Mouse (Mus musculus): ENCODE measurements around the gene Vamp2. TPM values are rescaled to one million over a fixed set of nuclear protein-coding genes. Genes with fewer than 3 reads are reported as not detected.
A peak's percentile ranks its signal among the peaks of the same experiment; 100 is the strongest.

Vamp2 gene
- total and polyA plus RNA-seq, 3 experiments: 5.8 to 104 (median 31.8) TPM

GRCm38 (mm10) chr11:69107676-69108075 lies 19.4 kb downstream of the Vamp2 start:
- peaks cover 74% of the 10 kb centered on the region for H3K36me3 ChIP-seq (replicated peaks)
- H3K4me3 ChIP-seq (ENCODE audit: low read depth, low read length): no peak overlapping the region
- H3K4me1 ChIP-seq (ENCODE audit: insufficient read depth, low read depth, low read length): peaks cover 36% of the 10 kb centered on the region
- peaks cover 11% of the 10 kb centered on the region for H3K27me3 ChIP-seq (ENCODE audit: insufficient read depth, low read length)
- no peaks in the 10 kb centered on the region for H3K9me3 ChIP-seq (replicated peaks)
- no peak for ATAC-seq (ENCODE audit: extremely low read depth, insufficient number of reproducible peaks, low FRiP score, poor library complexity, severe bottlenecking)
- no peak for DNase-seq (ENCODE audit: low spot score)
- TF ChIP-seq TAL1 (conservative IDR thresholded peaks at IDR 0.05; ENCODE audit: low read depth, low read length) (no peak), POLR2AphosphoS5 (IDR thresholded peaks at IDR 0.05; ENCODE audit: insufficient replicate concordance, low read depth, low read length) (no peak), GATA2 (IDR thresholded peaks at IDR 0.05; ENCODE audit: borderline replicate concordance, low read depth, low read length) (no peak), GATA1 (IDR thresholded peaks at IDR 0.05; ENCODE audit: borderline replicate concordance, low read length) (no peak), CTCF (IDR thresholded peaks at IDR 0.05; ENCODE audit: low read depth, low read length) (no peak)

DNA sequence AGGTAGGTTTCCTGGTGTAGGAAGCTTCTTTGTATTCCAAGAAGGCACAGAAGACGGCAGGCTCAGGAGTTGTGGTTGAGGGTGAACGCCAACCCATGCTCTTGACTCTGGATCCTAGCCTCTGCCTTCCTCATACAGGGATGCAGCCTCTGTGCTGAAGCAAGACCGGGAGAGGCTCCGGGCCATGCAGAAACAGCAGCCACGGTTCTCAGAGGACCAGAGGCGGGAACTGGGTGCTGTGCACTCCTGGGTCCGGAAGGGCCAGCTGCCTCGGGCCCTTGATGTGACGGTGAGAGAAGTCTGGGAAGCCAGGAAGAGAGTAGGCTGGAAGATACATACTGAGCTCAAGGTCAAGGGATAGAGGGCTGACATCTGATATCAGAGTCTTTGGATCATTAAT lies 19.9 kb downstream of the Vamp2 start:
- no peaks in the 10 kb centered on the region for H3K9me3 ChIP-seq (replicated peaks)
- peaks cover 36% of the 10 kb centered on the region for H3K4me1 ChIP-seq (ENCODE audit: insufficient read depth, low read depth, low read length)
- no peak for TF ChIP-seq GATA2 (IDR thresholded peaks at IDR 0.05; ENCODE audit: borderline replicate concordance, low read depth, low read length)
- no peak for TF ChIP-seq POLR2AphosphoS5 (IDR thresholded peaks at IDR 0.05; ENCODE audit: insufficient replicate concordance, low read depth, low read length)
- TF ChIP-seq TAL1 (conservative IDR thresholded peaks at IDR 0.05; ENCODE audit: low read depth, low read length): no peak
- TF ChIP-seq CTCF (IDR thresholded peaks at IDR 0.05; ENCODE audit: low read depth, low read length): no peak
- TF ChIP-seq GATA1 (IDR thresholded peaks at IDR 0.05; ENCODE audit: borderline replicate concordance, low read length): no peak
- peaks cover 15% of the 10 kb centered on the region for H3K27me3 ChIP-seq (ENCODE audit: insufficient read depth, low read length)
- ATAC-seq (ENCODE audit: extremely low read depth, insufficient number of reproducible peaks, low FRiP score, poor library complexity, severe bottlenecking): no peak
- no peak for DNase-seq (ENCODE audit: low spot score)
- no peak overlapping the region for H3K4me3 ChIP-seq (ENCODE audit: low read depth, low read length)
- H3K36me3 ChIP-seq (replicated peaks): peaks cover 68% of the 10 kb centered on the region

- H3K36me3 ChIP-seq (replicated peaks): peaks cover 58% of the 10 kb centered on the region
- no peak for ATAC-seq (ENCODE audit: extremely low read depth, insufficient number of reproducible peaks, low FRiP score, poor library complexity, severe bottlenecking)
These were observed 21.0 kb downstream of the Vamp2 start for GRCm38 (mm10) chr11:69109032-69109900.

DNA sequence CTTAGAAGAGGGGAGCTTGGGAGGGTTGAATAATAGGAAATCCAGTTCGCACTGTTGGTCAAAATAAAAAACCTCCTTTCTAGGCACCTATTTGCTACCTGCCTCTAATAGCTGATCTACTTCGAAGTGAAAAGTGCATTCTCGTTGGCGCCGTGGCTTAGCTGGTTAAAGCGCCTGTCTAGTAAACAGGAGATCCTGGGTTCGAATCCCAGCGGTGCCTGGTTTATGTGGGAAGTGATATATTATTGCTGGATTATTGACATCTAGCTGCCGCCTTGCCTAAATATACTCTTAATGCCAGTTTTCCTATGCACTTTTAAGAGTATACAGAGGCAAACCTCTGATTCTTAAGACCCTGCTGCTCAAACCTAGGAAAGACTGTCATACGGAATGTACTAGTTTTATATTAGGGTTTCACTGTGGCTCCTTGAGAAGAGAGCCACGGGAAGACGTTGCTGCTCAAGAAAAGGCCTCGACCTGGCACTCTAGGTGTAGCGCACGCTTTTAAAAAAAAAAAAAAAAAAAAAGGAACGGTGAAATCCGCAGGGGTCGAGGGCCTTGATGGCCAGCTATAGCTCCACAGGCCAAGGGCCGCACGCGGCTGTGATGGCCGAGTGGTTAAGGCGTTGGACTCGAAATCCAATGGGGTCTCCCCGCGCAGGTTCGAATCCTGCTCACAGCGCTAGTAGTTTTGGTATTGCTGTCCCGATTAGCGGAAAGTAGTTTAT lies 22.2 kb downstream of the Vamp2 start:
- ATAC-seq (ENCODE audit: extremely low read depth, insufficient number of reproducible peaks, low FRiP score, poor library complexity, severe bottlenecking) (no peak), DNase-seq (ENCODE audit: low spot score) (no peak)
- Histone ChIP-seq H3K27me3 (ENCODE audit: insufficient read depth, low read length) (peaks cover 18% of the 10 kb centered on the region), H3K36me3 (replicated peaks) (peaks cover 46% of the 10 kb centered on the region), H3K4me1 (ENCODE audit: insufficient read depth, low read depth, low read length) (peaks cover 34% of the 10 kb centered on the region), H3K4me3 (ENCODE audit: low read depth, low read length) (peak overlapping the region; percentile 52; the same call in 1 of the 2 replicates), H3K9me3 (replicated peaks) (no peaks in the 10 kb centered on the region)
- TF ChIP-seq TAL1 (conservative IDR thresholded peaks at IDR 0.05; ENCODE audit: low read depth, low read length): no peak
- no peak for TF ChIP-seq CTCF (IDR thresholded peaks at IDR 0.05; ENCODE audit: low read depth, low read length)
- no peak for TF ChIP-seq GATA1 (IDR thresholded peaks at IDR 0.05; ENCODE audit: borderline replicate concordance, low read length)
- TF ChIP-seq GATA2 (IDR thresholded peaks at IDR 0.05; ENCODE audit: borderline replicate concordance, low read depth, low read length): no peak
- no peak for TF ChIP-seq POLR2AphosphoS5 (IDR thresholded peaks at IDR 0.05; ENCODE audit: insufficient replicate concordance, low read depth, low read length)

More at GRCm38 (mm10) chr11:69109032-69109900, 21.0 kb downstream of the Vamp2 start:
- Histone ChIP-seq H3K4me1 (ENCODE audit: insufficient read depth, low read depth, low read length) (peaks cover 37% of the 10 kb centered on the region), H3K4me3 (ENCODE audit: low read depth, low read length) (peak overlapping the region; percentile 11; the same call in 1 of the 2 replicates), H3K9me3 (replicated peaks) (no peaks in the 10 kb centered on the region), H3K27me3 (ENCODE audit: insufficient read depth, low read length) (peaks cover 15% of the 10 kb centered on the region)
- no peak for DNase-seq (ENCODE audit: low spot score)
- no peak for TF ChIP-seq GATA1 (IDR thresholded peaks at IDR 0.05; ENCODE audit: borderline replicate concordance, low read length)
- no peak; the same call in 1 of the 2 replicates for TF ChIP-seq POLR2AphosphoS5 (IDR thresholded peaks at IDR 0.05; ENCODE audit: insufficient replicate concordance, low read depth, low read length)
- no peak for TF ChIP-seq TAL1 (conservative IDR thresholded peaks at IDR 0.05; ENCODE audit: low read depth, low read length)
- no peak for TF ChIP-seq GATA2 (IDR thresholded peaks at IDR 0.05; ENCODE audit: borderline replicate concordance, low read depth, low read length)
- no peak for TF ChIP-seq CTCF (IDR thresholded peaks at IDR 0.05; ENCODE audit: low read depth, low read length)

DNA sequence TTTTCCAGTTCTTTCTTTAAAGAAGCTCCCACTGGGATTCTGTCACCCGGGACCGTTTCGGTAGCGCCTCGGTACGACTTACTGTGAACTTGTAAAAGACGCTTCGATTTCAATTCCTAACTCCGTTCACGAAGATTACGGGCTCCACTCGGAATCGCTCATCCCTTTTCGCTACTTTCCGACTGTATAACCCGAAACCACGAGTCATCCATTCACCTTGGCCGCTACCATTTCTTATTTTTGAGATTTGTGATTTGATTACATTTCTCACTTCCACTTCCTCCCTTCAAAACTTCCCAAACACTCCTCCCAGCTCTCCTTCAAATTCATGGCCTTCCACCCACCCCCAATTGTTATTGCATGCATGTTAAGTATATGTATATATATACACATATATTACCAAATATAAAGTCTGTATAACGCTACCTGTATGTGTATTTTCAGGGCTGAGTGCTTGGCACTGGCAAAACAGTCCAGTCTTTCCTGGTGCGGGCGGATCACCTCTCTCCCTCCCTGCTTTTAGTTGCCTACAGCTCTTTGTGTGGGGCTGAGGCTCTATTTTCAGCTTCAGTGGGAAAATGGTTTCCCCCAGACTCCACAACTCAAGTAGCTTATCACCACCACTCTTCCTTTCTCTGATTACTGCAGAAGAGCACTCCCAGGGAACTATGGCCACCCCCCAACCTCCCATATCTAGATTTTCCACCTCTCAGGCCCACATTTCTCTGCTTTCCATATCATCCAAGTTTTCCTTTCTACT lies 22.9 kb downstream of the Vamp2 start:
- H3K9me3 ChIP-seq (replicated peaks): no peaks in the 10 kb centered on the region
- peaks cover 21% of the 10 kb centered on the region for H3K27me3 ChIP-seq (ENCODE audit: insufficient read depth, low read length)
- peaks cover 34% of the 10 kb centered on the region for H3K4me1 ChIP-seq (ENCODE audit: insufficient read depth, low read depth, low read length)
- no peak for TF ChIP-seq TAL1 (conservative IDR thresholded peaks at IDR 0.05; ENCODE audit: low read depth, low read length)
- no peak for TF ChIP-seq GATA1 (IDR thresholded peaks at IDR 0.05; ENCODE audit: borderline replicate concordance, low read length)
- TF ChIP-seq POLR2AphosphoS5 (IDR thresholded peaks at IDR 0.05; ENCODE audit: insufficient replicate concordance, low read depth, low read length): no peak
- TF ChIP-seq GATA2 (IDR thresholded peaks at IDR 0.05; ENCODE audit: borderline replicate concordance, low read depth, low read length): no peak
- no peak for TF ChIP-seq CTCF (IDR thresholded peaks at IDR 0.05; ENCODE audit: low read depth, low read length)
- DNase-seq (ENCODE audit: low spot score): no peak
- peaks cover 38% of the 10 kb centered on the region for H3K36me3 ChIP-seq (replicated peaks)
- no peak for ATAC-seq (ENCODE audit: extremely low read depth, insufficient number of reproducible peaks, low FRiP score, poor library complexity, severe bottlenecking)
- peak overlapping the region; percentile 52; the same call in 1 of the 2 replicates for H3K4me3 ChIP-seq (ENCODE audit: low read depth, low read length)

All from G1E (cell line).